Mouse (Mus musculus) gastrocnemius, adult 18-20 months (tissue): ENCODE data around the gene Lpp. TPM values are rescaled to one million over a fixed set of nuclear protein-coding genes. Genes with fewer than 3 reads are reported as not detected.
"Not testable (repeated sequence)": the region's sequence is repeated elsewhere in the genome, so short reads cannot be mapped to it uniquely, and the experiment has no call there.

Source experiments
- DNase-seq: peaks from one replicate; pipeline ENCODE4 v3.0.0; 2021; ENCODE audit warnings: low spot score
- total RNA-seq, 2 experiments: library from RNA; stranded (reverse); gene quantifications; 2 replicates each; pipeline ENCODE4 v1.2.3; 2021

Gene Lpp
- total RNA-seq, 2 experiments from 2014 or later, result 13.4 to 17.4 TPM

DNA sequence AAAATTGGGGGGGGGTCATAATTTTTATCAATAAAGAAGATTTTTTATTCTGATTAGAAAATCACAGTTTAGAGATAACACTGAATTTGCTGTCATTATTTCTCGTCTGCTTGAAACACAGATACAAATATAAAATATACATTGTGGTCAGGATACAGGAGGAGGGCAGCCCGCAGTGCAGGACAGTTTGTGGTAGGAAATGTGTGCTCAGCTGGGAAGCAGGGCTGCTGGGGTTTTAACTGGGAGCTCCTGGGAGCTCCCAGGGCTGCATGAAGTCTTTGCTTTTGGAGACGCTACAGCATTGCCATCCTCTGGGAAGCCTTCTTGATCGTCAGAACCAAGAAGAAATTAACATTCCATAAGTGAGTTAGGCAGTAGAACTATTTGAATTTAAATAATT, 571.8 kb downstream of the Lpp start:
- DNase-seq, result no peak

DNA sequence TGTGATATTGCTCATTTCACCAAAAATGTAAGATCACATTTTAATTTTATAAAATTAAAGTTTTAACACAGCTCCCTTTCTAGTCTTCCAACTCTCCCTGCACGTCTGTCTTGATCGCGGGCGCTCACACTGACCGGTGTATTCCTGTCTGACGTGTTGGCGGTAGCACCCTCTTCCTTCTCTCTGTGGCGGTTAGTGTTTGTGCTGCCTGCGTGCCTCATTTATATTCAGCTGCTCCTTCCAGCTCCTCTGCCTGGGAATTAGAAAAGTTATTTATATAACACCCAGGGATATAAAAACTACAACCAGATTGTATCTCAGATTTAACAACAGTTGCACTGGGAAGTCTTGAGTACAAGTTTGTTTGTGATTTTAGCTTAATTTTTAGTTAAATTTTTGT, 573.2 kb downstream of the Lpp start:
- DNase-seq, result no peak

- DNase-seq, result no peak
Measured at GRCm38 (mm10) chr16:24973009-24973631, 579.8 kb downstream of the Lpp start.

DNA sequence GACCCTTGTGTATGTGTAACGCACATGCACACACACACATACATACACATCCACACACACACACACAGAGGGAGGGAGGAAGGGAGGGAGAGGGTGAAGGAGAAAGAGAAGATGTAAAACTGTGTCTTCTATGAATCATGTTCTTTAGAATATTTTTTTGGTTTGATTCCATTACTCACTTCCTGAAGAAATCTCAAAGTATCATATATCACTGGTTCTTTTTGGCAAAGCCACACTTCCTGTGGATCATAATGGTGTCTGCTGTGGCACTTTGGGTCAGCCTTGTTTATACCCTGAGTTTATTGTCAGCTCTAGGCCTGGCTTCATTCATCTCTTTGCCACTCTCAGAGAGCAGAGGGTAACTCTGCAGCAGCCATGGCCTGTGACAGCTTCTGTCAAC, 584.5 kb downstream of the Lpp start:
- DNase-seq, result no peak

GRCm38 (mm10) chr16:24978226-24978625, 584.9 kb downstream of the Lpp start:
- no peak for DNase-seq

GRCm38 (mm10) chr16:24979391-24979790, 586.1 kb downstream of the Lpp start:
- no peak for DNase-seq

DNA sequence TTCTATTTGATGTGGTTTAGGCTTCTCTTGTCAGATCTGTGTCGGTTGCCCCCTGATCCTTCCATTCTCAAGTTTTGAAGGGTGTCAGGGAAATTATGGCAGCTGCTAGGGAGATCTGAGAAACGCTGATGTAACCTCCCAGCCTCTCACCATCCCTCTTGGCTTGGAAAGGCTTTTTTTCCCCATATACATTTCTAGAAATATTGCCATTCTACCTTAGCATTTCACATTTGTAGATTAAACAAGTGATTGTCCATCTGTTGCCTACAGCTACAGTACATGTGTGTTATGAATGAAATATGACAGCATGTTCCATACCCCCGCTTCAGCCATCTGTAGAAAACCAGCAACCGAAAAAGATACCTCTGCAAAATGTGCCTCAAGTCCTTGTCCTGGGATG, 589.5 kb downstream of the Lpp start:
- DNase-seq, result no peak

DNA sequence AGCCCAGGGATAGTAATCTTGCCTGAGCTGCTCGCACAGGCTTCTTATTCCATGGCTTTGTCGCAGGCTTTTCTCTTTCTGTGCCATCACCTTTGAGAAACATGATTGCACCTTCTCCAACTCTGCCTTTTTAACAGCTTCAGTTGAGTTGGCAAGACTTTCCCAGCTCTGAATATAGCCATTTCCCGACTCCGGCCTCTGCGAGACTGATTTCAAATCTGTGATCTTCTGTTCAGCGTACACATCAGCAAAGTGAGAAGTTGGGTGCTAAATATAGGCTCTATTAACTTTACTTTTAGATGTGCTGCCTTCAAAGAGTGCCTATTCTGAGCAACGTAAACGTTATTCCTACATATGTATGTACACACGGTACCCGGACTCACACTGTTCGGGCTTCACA, 597.0 kb downstream of the Lpp start:
- DNase-seq, result no peak

DNA sequence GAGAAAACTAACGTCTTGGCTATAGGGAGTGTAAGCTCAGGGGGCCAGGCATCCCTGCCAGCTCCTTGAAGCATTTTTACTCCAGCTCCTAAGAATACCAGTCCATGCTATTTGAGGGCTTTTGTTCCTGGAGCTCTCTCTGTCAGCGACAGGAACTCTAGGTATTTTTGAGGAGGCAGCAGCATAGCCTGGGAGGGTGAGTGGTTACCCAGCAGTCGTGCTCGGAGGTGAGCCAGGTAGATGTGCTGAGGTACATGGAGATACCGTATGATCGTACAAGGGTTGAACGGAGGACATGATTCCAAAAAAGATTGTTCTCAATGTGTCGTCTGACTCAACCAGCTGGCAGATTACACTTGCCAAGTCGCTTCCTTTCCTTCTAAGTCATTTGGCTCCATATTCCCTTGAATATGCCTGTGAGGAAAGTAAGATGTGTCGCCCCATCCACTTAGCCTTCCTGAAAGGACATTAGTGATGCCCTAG, 597.8 kb downstream of the Lpp start:
- DNase-seq, result no peak

DNA sequence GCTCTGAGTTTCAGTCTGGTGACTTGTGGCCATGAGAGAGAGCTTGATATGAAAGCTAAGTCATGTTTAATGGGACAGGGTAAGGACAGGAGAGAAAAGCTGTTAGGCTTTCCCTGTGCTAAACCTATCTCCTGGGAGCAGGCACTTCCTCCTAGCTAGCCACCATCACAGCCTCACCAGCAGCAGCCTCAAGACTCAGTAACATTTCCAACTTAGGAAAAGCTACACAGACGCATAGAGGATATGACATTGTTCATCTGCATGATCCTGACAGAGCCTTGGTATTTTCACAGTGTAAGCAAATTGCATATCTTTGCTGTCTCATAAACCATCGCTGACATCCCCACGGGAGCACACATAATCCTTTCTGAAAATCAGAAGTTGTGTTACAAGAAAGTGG, 598.7 kb downstream of the Lpp start:
- no peak for DNase-seq

GRCm38 (mm10) chr16:24992494-24992893, 599.2 kb downstream of the Lpp start:
- no peak for DNase-seq

DNA sequence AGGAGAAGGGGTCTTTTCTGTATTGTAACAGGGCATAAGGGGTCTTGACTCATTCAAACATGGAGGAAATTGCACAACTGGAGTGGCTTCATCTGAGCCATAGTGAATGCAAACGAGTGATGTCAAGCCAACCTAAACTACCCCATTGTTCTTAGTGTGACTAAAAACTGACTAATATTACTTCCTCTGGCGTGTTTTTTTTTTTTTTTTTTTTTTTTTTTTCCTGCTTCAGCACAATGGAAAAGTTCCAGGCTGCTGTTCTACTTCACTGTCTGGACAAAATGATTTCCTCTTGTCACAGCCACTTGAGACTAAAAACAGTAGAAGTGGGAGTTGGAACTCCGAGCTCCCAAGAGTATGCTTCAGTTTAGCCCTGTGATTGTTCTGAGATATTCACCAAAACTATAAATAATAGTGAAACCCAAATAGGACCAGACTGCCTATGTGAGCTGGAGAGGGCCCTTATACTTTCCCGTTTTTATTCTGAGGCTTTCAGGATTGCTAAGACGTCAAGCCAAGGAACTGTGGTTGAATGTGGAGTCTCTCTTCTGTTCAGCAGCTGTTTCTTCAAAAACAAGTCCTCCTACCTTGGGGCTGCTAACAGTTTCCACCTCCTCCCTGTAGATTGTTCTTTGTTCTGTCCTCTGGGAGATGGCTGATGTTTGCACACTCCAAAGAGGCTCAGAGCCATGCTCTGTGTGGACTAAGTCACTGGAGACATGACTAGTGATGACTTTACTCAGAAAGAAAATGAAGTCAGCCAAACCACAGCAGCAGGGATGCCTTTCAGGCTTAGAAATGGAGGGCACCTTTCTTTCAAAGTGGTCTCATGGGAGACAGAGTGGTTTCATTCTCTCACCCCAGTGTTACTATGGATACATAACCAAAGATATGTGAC, 617.9 kb downstream of the Lpp start:
- DNase-seq, result no peak

DNA sequence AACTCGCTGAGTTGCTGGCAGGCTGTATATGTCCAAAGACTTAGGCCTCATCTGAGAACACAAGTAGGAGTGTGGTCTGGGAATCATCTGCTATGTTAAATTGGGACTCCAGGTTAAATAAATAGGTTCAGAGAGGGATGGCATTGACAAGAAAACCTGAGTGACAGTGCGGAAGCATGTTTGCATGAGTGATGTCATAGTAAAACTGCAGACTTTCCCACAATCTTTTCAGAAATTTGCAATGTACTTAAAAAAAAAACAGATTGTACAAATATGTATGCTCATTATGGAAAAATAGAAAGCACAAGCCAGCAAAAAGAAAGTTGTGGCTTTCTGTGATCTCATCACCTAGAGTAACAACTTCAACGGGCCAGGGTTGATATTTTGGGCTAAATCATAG, 619.6 kb downstream of the Lpp start:
- no peak for DNase-seq

- no peak for DNase-seq
Measured at GRCm38 (mm10) chr16:25016261-25016836, 623.0 kb downstream of the Lpp start.

- DNase-seq, result no peak
Measured at GRCm38 (mm10) chr16:25017046-25017445, 623.7 kb downstream of the Lpp start.

- not testable (repeated sequence) for DNase-seq
Measured at GRCm38 (mm10) chr16:25021743-25022359, 628.5 kb downstream of the Lpp start.

- no peak for DNase-seq
Measured at GRCm38 (mm10) chr16:25024591-25024990, 631.3 kb downstream of the Lpp start.

GRCm38 (mm10) chr16:25026191-25026590, 632.9 kb downstream of the Lpp start:
- DNase-seq, result no peak

DNA sequence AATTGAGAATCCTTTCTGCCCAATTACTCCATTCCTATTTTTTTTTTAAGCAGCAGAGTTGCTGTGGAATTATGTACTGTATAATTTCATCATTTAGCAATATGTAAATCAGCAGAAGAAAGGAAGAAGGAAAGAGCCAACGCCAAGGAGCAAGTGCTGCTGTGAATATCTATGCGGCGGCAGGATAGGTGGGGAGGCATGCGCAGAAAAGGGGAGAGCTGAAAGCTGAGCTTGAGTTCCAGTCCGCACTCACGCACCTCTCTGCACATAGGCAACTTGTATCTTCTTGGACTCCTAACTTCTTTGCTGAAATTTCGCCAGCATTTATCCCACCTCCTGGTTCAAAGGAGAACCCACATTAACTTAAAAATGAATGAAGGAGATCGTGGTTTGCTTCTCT, 636.2 kb downstream of the Lpp start:
- no peak for DNase-seq

DNA sequence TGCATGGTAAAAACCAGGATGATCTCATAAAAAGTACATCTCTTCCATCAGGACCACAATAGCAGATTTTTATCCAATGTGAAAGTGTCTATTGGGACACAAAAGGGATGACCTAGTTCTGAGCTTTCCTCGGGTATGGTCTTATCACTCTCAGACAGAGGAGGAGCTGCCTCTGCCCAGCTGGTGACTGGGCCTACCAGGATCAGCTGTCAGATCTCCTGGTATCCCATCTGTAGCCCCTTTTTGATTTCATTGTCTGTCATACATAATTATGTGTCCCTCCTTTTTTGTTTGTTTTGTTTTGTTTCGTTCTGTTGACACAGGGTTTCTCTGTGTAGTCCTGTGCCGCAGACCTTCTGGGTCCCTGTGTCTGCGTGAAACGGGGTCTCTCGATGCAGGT, 644.1 kb downstream of the Lpp start:
- DNase-seq, result no peak

DNA sequence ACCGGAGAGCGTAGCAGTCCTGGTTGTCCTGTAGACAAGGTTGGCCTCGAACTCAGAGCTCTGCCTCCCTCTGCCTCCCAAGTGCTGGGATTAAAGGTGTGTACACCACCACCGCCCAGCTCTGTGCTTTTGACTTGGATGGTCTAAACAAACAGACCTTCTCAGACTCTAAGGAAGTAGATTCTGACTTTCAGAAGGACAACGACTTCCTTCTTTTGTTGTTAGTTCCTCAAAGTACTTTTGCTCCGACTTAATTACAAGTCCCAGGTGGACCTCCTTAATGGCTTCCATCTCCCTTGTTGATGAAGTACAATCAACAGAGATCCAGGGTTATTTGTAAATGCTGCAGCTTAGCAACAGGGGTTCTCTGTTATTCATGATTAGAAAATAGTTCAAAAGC, 645.2 kb downstream of the Lpp start:
- DNase-seq, result no peak

GRCm38 (mm10) chr16:25039904-25040303, 646.6 kb downstream of the Lpp start:
- DNase-seq, result no peak
